Mouse (Mus musculus): ENCODE data around the gene Ppp6r1. TPM values are rescaled to one million over a fixed set of nuclear protein-coding genes. Genes with fewer than 3 reads are reported as not detected.

Gene Ppp6r1
- polyA plus RNA-seq (2011; ENCODE audit: insufficient read length, low read depth, missing spikeins), result 47.6 and 60.3 TPM in 2 replicates

GRCm38 (mm10) chr7:4658912-4659551, at the start of gene Ppp6r1:
Ppp6r1 (minus strand) TSS chr7:4659019.
- Histone ChIP-seq H3K4me3 (ENCODE audit: insufficient read depth, low read length) (peak within 1 kb of the TSS; percentile 80), H3K27ac (ENCODE audit: insufficient read depth, low read length) (peak within 1 kb of the TSS; percentile 92), H3K4me1 (ENCODE audit: control insufficient read depth, insufficient read depth, low read length) (peaks cover 5% of the 10 kb centered on the region; the same call in 1 of the 2 replicates)
- TF ChIP-seq CTCF (IDR thresholded peaks at IDR 0.05; ENCODE audit: borderline replicate concordance, insufficient read depth, low read length) (no peak), POLR2A (IDR thresholded peaks at IDR 0.05; ENCODE audit: low read depth, low read length) (peak; percentile 78)

- TF ChIP-seq POLR2A (IDR thresholded peaks at IDR 0.05; ENCODE audit: low read depth, low read length) (no peak), CTCF (IDR thresholded peaks at IDR 0.05; ENCODE audit: borderline replicate concordance, insufficient read depth, low read length) (no peak)
- H3K4me1 ChIP-seq (ENCODE audit: control insufficient read depth, insufficient read depth, low read length), result no peaks in the 10 kb centered on the region
Measured at GRCm38 (mm10) chr7:4705098-4705497, 46.3 kb upstream of the Ppp6r1 start.

GRCm38 (mm10) chr7:4703195-4703594, 44.4 kb upstream of the Ppp6r1 start:
- H3K27ac ChIP-seq (ENCODE audit: insufficient read depth, low read length), result no peak overlapping the region
- TF ChIP-seq CTCF (IDR thresholded peaks at IDR 0.05; ENCODE audit: borderline replicate concordance, insufficient read depth, low read length) (no peak), POLR2A (IDR thresholded peaks at IDR 0.05; ENCODE audit: low read depth, low read length) (no peak)
- no peaks in the 10 kb centered on the region for H3K4me1 ChIP-seq (ENCODE audit: control insufficient read depth, insufficient read depth, low read length)
- no peak overlapping the region for H3K4me3 ChIP-seq (ENCODE audit: insufficient read depth, low read length)

More at GRCm38 (mm10) chr7:4705098-4705497, 46.3 kb upstream of the Ppp6r1 start:
- H3K27ac ChIP-seq (ENCODE audit: insufficient read depth, low read length), result no peak overlapping the region
- no peak overlapping the region for H3K4me3 ChIP-seq (ENCODE audit: insufficient read depth, low read length)

GRCm38 (mm10) chr7:4702334-4702733, 43.5 kb upstream of the Ppp6r1 start:
- Histone ChIP-seq H3K4me3 (ENCODE audit: insufficient read depth, low read length) (no peak overlapping the region), H3K4me1 (ENCODE audit: control insufficient read depth, insufficient read depth, low read length) (no peaks in the 10 kb centered on the region), H3K27ac (ENCODE audit: insufficient read depth, low read length) (no peak overlapping the region)
- no peak for TF ChIP-seq CTCF (IDR thresholded peaks at IDR 0.05; ENCODE audit: borderline replicate concordance, insufficient read depth, low read length)

- Histone ChIP-seq H3K27ac (ENCODE audit: insufficient read depth, low read length) (no peak overlapping the region), H3K4me1 (ENCODE audit: control insufficient read depth, insufficient read depth, low read length) (no peaks in the 10 kb centered on the region), H3K4me3 (ENCODE audit: insufficient read depth, low read length) (no peak overlapping the region)
- no peak for TF ChIP-seq CTCF (IDR thresholded peaks at IDR 0.05; ENCODE audit: borderline replicate concordance, insufficient read depth, low read length)
- TF ChIP-seq POLR2A (IDR thresholded peaks at IDR 0.05; ENCODE audit: low read depth, low read length), result no peak
Measured at GRCm38 (mm10) chr7:4693004-4693403, 34.2 kb upstream of the Ppp6r1 start.

GRCm38 (mm10) chr7:4690951-4691653, 32.3 kb upstream of the Ppp6r1 start:
- Histone ChIP-seq H3K27ac (ENCODE audit: insufficient read depth, low read length) (no peak overlapping the region), H3K4me3 (ENCODE audit: insufficient read depth, low read length) (peak overlapping the region; percentile 60), H3K4me1 (ENCODE audit: control insufficient read depth, insufficient read depth, low read length) (no peaks in the 10 kb centered on the region)
- TF ChIP-seq POLR2A (IDR thresholded peaks at IDR 0.05; ENCODE audit: low read depth, low read length) (no peak), CTCF (IDR thresholded peaks at IDR 0.05; ENCODE audit: borderline replicate concordance, insufficient read depth, low read length) (no peak)

- no peak for TF ChIP-seq CTCF (IDR thresholded peaks at IDR 0.05; ENCODE audit: borderline replicate concordance, insufficient read depth, low read length)
- TF ChIP-seq POLR2A (IDR thresholded peaks at IDR 0.05; ENCODE audit: low read depth, low read length), result no peak
- Histone ChIP-seq H3K4me1 (ENCODE audit: control insufficient read depth, insufficient read depth, low read length) (no peaks in the 10 kb centered on the region), H3K4me3 (ENCODE audit: insufficient read depth, low read length) (peak within 1 kb of the TSS; percentile 60), H3K27ac (ENCODE audit: insufficient read depth, low read length) (no peak within 1 kb of the TSS)
Measured at GRCm38 (mm10) chr7:4690387-4690786, 31.6 kb upstream of the Ppp6r1 start, which contains the start of gene Brsk1. Brsk1 (plus strand) TSS chr7:4690604.

- H3K4me3 ChIP-seq (ENCODE audit: insufficient read depth, low read length), result peak within 1 kb of the TSS; percentile 94
- peak; percentile 56 for TF ChIP-seq POLR2A (IDR thresholded peaks at IDR 0.05; ENCODE audit: low read depth, low read length)
- no peak for TF ChIP-seq CTCF (IDR thresholded peaks at IDR 0.05; ENCODE audit: borderline replicate concordance, insufficient read depth, low read length)
- no peak within 1 kb of the TSS for H3K27ac ChIP-seq (ENCODE audit: insufficient read depth, low read length)
- H3K4me1 ChIP-seq (ENCODE audit: control insufficient read depth, insufficient read depth, low read length), result peaks cover 2% of the 10 kb centered on the region
Measured at GRCm38 (mm10) chr7:4684632-4685417, 26.0 kb upstream of the Ppp6r1 start, which contains the start of gene Hspbp1. Hspbp1 (minus strand) TSS chr7:4685068.

GRCm38 (mm10) chr7:4684203-4684602, 25.4 kb upstream of the Ppp6r1 start:
- no peak for TF ChIP-seq CTCF (IDR thresholded peaks at IDR 0.05; ENCODE audit: borderline replicate concordance, insufficient read depth, low read length)
- TF ChIP-seq POLR2A (IDR thresholded peaks at IDR 0.05; ENCODE audit: low read depth, low read length), result no peak
- Histone ChIP-seq H3K27ac (ENCODE audit: insufficient read depth, low read length) (no peak overlapping the region), H3K4me1 (ENCODE audit: control insufficient read depth, insufficient read depth, low read length) (peaks cover 2% of the 10 kb centered on the region), H3K4me3 (ENCODE audit: insufficient read depth, low read length) (peak overlapping the region; percentile 94)

All from embryonic fibroblast, embryonic 13.5 days (primary cell).